Mouse (Mus musculus): ENCODE data around the gene Ubap1. TPM values are rescaled to one million over a fixed set of nuclear protein-coding genes. Genes with fewer than 3 reads are reported as not detected.
A peak's percentile ranks its signal among the peaks of the same experiment; 100 is the strongest.

Gene Ubap1
- total RNA-seq, 2 experiments from 2014 or later = 43.6 to 49.9 TPM

GRCm38 (mm10) chr4:41352758-41353157, 4.0 kb downstream of the Ubap1 start:
- no peak for ATAC-seq (ENCODE audit: poor library complexity, severe bottlenecking)

- peak; percentile 41 for ATAC-seq (ENCODE audit: poor library complexity, severe bottlenecking)
These were observed 4.5 kb downstream of the Ubap1 start for GRCm38 (mm10) chr4:41353265-41353664.

DNA sequence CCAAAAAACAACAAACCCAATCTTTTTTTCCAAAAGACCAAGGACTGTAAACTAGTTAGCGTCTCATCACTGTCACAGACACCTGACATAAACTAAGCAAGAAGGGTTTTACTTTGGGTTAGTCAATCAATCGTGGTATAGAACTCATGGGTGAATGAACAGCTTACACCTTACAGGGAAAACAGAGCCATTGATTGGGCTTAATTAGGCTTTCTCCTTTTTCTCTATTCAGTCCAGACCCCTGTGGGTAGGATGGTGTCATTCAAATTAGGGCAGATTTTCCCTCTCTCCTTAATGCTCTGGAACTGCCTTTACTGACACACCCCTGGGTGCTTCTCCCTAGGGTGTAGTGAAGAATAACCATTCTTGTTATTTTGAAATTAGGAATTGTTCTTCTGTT, 8.4 kb downstream of the Ubap1 start:
- no peak for ATAC-seq (ENCODE audit: poor library complexity, severe bottlenecking)

- peak; percentile 70 for ATAC-seq (ENCODE audit: poor library complexity, severe bottlenecking)
These were observed 9.9 kb downstream of the Ubap1 start for GRCm38 (mm10) chr4:41358669-41359068.

DNA sequence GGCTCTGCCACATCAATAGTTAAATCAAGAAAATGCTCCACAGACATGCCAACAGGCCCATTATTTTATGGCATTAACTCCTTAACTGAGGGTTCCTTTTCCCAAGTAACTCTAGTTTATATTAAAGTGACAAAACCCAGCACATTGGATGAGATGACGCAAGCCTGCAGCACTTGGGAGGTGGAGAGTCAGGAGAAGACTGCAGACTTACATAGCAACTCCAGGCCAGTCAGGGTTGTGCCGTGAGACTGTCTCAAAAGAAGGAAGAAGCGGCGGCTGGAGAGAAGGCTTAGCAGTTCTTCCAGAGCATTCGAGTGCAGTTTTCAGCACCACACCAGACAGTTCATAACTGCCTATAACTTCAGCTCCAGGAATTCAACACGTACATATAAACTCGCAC, 10.6 kb downstream of the Ubap1 start:
- ATAC-seq (ENCODE audit: poor library complexity, severe bottlenecking) = peak; percentile 47

- ATAC-seq (ENCODE audit: poor library complexity, severe bottlenecking) = peak; percentile 73
These were observed 12.3 kb downstream of the Ubap1 start for GRCm38 (mm10) chr4:41361059-41361458.

GRCm38 (mm10) chr4:41368198-41368597, 19.4 kb downstream of the Ubap1 start:
- peak; percentile 98 for ATAC-seq (ENCODE audit: poor library complexity, severe bottlenecking)

DNA sequence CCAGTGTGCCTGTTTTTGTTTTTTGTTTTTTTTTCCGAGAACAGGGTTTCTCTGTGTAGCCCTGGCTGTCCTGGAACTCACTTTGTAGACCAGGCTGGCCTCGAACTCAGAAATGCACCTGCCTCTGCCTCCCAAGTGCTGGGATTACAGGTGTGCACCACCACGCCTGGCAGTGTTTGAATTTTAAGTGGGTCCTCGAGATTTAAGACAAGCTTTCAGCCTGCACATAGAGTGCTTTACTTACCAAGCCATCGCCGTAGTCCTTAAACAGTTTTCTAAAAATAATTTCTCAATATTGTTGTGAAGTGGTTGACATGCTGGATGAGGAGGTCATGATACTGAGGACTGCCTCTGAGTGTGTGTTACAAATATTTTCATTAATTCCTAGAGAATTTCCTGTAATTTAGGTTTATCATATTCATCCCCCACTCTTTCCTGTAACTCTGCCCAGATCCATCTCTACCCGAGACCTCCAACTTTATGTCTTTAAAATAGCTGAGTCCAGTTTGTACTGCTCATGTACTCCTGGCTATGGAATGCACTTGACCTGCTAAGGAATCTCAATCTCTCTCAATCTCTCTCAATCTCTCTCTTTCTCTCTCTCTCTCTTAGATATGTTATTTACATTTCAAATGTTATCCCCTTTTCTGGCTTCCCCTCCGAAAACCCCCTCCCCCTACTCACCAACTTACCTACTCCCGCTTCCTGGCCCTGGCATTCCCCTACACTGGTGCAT, 21.1 kb downstream of the Ubap1 start:
- ATAC-seq (ENCODE audit: poor library complexity, severe bottlenecking) = no peak

DNA sequence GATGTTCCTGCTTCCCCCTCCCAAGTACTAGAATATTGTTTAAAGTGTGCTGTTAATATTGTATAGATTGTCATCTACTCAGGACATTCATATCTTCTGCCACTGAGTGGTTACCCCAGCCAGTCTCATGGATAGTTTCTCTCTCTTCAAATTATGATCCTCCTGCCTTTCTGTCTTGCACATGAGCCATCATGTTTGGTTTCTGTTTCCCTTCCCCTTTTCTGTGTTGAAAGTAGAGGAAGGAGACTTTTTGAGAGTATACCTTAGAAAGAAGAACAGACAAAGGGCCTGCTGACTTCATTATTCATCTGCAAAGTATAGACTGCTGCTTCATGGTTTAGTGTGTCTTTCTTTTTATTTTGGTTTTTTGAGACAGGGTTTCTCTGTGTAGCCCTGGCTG, 28.8 kb downstream of the Ubap1 start:
- ATAC-seq (ENCODE audit: poor library complexity, severe bottlenecking) = peak; percentile 90

DNA sequence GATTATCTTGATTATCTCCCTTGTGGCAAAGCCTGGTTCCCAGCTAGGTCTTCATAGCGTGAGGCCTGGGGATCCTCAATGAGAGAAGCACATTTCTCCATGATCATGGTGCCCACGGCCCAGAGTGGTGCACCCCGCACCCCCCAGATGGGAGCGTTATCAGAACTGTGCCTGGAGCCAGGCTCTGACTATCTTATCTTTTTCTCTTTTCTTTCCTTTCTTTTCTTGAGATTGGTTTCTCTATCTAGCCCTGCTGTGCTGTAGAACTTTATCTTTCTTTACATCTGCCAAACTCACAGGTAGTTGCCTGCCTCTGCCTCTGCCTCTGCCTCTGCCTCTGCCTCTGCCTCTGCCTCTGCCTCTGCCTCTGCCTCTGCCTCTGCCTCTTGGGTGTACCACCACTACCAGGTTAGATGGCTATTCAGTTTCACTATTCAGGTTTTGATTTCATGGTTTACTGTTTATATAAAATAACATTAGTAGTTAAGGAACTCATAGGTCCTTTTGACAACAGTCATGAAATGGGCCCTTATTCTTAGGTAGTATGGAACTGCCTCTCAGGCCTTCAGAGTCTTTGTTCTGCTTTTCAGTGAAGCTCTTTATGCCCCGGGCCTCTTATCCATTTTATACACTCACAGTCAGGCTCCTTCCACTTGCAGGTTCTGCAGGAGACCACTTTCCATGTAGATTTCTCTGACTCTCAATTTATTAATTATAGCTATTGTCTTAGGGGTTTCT, 32.6 kb downstream of the Ubap1 start:
- no peak for ATAC-seq (ENCODE audit: poor library complexity, severe bottlenecking)

DNA sequence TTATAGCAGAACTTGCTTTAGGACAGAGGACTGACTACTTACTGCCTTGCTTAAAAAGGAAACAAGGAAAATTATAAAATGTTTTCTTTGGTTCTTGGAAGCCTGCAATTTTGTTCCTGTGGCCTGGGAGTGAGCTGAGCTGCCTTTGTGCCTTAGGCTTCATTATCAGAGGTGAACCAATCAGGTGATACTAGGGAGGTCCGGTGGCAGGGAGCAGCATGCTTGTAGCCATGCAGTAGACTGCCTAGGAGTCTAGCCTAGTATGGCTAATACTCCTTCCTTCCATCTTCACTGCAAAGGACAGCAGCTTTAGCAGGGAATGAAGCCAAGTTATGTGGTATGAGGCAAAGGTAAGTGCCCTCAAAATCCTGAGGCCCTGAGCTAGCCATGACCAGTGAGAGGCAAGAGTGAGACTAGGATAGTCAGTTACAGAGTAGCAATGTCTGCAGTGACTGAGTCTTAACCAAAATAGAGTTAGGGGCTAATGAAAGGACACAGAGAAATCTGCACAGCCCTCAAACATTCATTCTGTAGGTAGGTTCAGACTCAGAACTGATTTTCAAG, 37.7 kb downstream of the Ubap1 start:
- ATAC-seq (ENCODE audit: poor library complexity, severe bottlenecking) = no peak

DNA sequence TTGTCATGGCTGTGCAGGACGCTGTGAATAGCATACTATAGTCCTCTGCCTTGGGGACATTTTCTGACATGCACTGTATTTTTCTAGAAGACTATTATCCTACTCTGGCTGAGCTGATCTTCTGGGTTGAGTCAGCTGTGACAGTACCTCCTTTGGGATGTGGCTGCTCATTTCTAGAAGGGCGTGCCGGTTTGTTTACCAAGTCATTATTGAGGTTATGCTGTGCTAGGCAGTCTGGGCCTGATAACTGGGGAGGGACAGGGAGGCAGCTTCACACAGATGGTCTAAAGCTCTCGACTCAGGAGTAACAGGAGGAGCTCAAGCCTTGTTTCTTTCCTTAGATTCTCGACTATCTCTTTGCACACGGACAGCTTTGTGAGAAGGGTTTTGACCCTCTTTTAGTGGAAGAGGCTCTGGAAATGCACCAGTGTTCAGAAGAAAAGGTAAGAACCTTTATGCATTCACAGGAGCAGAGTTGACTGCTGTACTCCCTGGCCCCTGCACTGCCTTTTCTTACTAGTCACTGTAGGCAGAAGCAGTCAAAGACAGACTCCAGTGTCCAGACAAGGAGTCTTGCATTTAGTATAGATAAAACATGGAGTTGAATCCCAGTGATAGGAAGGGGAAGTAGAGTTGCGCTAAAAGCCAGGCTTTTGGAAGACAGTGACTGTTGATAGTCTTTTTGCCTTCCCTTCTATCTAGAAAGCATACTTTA, 39.1 kb downstream of the Ubap1 start:
- no peak for ATAC-seq (ENCODE audit: poor library complexity, severe bottlenecking)

GRCm38 (mm10) chr4:41388616-41389015, 39.8 kb downstream of the Ubap1 start:
- ATAC-seq (ENCODE audit: poor library complexity, severe bottlenecking) = no peak

DNA sequence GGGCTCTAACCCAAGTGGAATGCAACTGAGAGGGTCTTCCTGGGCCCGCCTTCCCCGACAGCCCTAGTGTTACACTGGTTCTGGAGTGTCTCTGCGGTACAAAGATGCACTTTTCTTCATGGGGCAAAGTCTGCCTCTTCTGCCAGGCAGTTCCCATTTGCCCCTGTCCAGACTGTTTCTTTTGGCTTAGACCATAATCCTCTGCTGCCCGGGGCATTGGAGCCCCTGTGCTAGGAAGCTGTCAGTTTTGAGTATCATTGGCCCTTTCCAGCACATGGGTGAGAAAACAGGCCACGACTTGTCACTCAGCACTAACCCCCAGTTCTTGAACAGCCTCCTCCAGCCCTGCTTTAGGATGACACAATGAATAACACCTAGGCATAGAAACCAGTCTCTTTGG, 40.4 kb downstream of the Ubap1 start:
- no peak for ATAC-seq (ENCODE audit: poor library complexity, severe bottlenecking)

DNA sequence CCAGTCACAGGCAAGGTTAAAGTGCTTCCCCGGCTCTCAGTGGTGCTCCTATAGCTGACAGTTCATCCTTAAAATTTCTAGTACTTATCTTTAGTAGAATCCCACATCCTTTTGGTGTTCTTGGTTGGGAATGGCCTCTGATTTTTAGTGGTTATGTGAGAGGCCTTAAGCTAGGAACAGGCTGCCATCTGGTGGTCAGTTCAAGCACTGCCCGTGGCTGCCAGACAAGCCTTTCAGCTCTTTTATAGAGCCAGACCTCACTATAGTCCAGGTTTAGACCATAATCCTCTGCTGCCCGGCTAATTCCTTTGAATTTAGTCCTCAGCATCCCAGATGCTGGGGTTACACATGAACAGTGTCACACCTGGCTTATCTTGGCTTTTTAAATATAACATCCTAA, 41.3 kb downstream of the Ubap1 start:
- ATAC-seq (ENCODE audit: poor library complexity, severe bottlenecking) = peak; percentile 89

- ATAC-seq (ENCODE audit: poor library complexity, severe bottlenecking) = no peak
These were observed 42.2 kb downstream of the Ubap1 start for GRCm38 (mm10) chr4:41391015-41391414.

- ATAC-seq (ENCODE audit: poor library complexity, severe bottlenecking) = no peak
These were observed 45.9 kb downstream of the Ubap1 start for GRCm38 (mm10) chr4:41394651-41395050.

GRCm38 (mm10) chr4:41398353-41398752, 49.6 kb downstream of the Ubap1 start:
- ATAC-seq (ENCODE audit: poor library complexity, severe bottlenecking) = no peak

GRCm38 (mm10) chr4:41399904-41400303, 51.1 kb downstream of the Ubap1 start:
- ATAC-seq (ENCODE audit: poor library complexity, severe bottlenecking) = no peak

- ATAC-seq (ENCODE audit: poor library complexity, severe bottlenecking) = no peak
These were observed 52.4 kb downstream of the Ubap1 start for GRCm38 (mm10) chr4:41401167-41401566.

GRCm38 (mm10) chr4:41401573-41401972, 52.8 kb downstream of the Ubap1 start:
- no peak for ATAC-seq (ENCODE audit: poor library complexity, severe bottlenecking)
